Mouse (Mus musculus) regulatory T cell (primary cell): Measurements from ENCODE around the gene Snw1.
"Not testable (repeated sequence)": the region's sequence is repeated elsewhere in the genome, so short reads cannot be mapped to it uniquely, and the experiment has no call there.

Experiments used
- in situ Hi-C: fragments of 300-600 bp; cut with MboI, MseI; formaldehyde crosslinking; loops from one replicate; pipeline ENCODE4 v1.15.1; 2025; ENCODE audit warnings: high pct_unique_total_duplicates

Gene Snw1

DNA sequence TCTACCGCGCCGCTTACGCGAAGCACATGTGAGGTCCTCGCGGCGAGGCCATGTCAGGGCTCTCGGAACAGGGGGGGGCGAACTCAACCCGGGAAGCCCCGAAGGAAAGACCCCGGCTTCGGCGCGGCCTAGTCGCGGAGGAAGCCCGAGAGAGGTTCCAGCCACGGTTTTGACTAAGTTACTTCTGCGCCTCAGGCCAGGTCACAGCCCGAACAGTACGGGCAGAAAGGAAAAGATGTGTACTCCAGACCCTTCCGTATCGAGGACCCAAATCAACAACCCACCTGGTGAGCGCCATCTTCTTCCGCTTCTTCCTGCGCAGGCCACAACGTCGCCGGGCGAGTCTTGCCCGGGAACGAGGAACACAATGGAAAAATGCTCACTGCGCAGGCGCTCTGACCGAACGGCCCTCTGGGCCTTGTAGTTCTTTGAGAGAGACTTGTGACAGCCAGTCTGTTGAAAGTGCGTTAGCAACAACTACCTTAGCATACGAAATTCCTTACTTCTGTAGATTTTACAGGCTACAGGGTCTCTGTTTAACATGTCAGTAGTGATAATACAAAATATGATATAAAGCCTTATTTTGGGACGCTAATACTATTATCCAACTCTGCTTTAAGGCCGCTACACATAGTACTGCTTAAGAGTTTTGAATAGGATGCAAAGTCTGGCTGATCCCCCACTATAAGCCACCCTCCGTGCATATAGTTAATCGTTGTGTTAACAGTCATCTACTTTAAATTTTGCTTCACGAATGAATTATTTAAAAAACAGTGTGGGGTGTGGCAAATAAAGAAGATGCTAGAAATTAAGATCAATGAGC is at the start of gene Snw1:
Gene Snw1, minus strand, starts transcription at position 311 of the 823 bp plus-strand sequence.
- in situ Hi-C loops, result no loop called here

- in situ Hi-C loops, result not testable (repeated sequence)
Observed at GRCm38 (mm10) chr12:87519616-87520015, 47.5 kb upstream of the Snw1 start.

GRCm38 (mm10) chr12:87514016-87514415 is 41.9 kb upstream of the Snw1 start, which contains the start of gene Gm8300:
Gene Gm8300 (plus strand): TSS chr12:87514316.
- in situ Hi-C loops, result not testable (repeated sequence)

GRCm38 (mm10) chr12:87494421-87494820 is 22.3 kb upstream of the Snw1 start, which contains the start of gene Gm5788:
Gene Gm5788 (plus strand): TSS chr12:87494721.
- in situ Hi-C loops, result loop anchor here (5.0 kb wide), 1 partner anchor 298 kb away; no protein-coding TSS in a partner anchor

DNA sequence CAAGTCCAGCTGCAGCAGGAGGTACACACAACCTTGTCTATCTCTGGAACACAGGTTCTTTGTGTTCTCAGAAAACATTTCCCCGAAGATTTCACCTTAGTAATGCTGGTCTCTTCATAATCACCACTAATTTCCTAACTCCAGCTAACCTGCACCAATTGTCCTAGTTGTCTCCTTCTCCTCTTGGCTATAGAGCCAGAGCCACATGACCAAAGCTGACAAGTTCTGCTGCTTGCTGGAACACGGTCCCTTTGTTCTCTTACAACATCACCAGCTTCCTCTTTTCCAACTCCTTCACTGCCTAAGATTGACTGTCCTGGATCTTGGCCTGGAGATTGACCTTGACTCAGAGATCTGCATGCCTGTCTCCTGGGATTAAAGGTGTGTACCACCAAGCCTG is 16.6 kb upstream of the Snw1 start:
- in situ Hi-C loops, result not testable (repeated sequence)

DNA sequence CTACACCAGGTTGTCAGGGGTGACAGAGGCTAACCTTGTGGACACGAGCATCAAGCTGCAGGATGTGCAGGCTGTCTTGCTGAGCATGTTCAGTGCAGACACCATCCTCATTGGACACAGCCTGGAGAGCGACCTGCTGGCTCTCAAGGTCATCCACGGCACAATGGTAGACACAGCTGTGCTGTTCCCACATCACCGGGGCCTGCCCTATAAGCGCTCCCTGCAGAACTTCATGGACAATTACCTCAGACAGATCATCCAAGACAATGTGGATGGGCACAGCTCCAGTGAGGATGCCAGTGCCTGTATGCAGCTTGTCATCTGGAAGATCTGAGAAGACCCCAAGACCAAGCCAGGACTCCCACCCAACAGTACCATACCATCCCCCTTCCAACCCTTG is 10.4 kb upstream of the Snw1 start:
- in situ Hi-C loops, result not testable (repeated sequence)

DNA sequence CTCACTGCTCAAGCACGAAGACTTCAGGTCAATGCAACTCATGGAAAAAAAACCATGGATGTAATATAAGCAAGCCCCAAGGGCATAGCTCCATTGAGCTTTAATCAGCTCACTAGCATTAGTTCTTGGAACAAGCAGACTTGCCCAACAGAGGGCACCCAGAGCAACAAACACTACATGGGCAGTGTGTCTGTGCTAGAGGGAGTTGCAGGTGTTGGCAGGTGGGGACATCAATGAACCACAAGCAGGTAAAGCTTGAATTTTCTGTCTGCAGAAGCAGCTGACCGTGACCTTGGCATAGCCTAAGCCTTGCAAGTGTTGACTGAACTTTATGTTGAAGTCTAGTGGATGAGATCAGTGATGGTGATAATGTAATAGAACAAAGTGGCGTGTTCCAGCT is 2.7 kb upstream of the Snw1 start:
- in situ Hi-C loops, result no loop called here

DNA sequence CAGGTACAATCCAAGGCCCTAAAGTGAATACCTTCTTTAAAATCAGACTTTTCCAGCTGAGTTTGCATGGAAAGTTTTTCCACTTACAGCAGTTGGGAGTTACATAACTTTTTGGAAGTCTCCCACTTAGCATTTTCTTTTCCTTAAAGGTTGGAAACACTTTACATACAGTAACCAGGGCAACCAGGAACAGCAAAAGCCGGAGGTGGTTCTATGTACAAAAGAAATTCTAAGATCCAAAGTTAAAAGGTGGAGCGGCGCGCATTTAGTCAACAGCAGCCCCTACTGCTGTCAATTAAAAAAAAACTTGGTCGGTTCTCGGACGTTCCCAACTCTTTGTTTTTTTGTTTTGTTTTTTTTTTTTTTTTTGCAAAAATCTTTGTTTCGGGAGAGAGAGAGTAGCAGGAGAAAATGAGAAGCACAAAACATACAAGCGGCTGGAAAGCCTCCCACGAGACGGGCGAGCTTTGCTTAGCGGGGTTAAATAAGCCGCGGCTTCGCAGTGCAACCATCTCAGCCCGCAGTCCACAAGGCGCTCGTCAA is 582 bp downstream of the Snw1 start:
- in situ Hi-C loops, result no loop called here

DNA sequence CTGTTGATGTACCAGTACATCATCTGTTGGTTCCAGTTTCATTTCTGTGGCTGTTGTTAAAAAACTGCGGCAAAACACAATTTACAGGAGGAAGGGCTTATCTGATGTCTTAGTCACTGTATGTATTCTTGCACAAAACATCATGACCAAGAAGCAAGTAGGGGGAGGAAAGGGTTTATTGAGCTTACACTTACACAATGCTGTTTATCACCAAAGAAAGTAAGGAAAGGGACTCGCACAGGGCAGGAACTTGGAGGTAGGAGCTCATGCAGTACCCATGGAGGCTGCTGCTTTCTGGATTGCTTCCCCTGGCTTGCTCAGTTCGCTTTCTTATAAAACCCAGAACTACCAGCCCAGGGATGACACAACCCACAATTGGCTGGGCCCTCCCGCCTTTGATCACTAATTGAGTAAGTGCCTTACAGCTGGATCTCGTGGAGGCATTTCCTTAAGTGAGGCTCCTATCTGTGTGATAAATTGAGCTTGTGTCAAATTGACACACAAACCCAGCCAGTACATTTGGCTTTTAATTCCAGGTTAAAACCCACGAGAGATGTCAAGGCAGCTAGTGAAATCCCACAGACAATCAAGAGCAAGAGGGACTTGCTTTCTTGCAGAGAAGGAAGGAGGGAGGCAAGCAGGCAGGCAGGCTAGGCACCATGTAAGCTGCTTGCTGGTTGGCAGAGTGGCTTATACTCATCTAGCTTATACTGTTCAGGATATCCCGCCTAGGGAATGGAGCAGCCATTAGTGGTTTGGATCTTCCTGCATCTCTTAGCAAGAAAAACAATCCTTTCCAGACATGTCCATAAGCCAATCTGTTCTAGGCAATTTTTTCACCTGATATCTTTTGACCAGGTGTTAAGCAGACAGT is 1.6 kb downstream of the Snw1 start:
- in situ Hi-C loops, result no loop called here

DNA sequence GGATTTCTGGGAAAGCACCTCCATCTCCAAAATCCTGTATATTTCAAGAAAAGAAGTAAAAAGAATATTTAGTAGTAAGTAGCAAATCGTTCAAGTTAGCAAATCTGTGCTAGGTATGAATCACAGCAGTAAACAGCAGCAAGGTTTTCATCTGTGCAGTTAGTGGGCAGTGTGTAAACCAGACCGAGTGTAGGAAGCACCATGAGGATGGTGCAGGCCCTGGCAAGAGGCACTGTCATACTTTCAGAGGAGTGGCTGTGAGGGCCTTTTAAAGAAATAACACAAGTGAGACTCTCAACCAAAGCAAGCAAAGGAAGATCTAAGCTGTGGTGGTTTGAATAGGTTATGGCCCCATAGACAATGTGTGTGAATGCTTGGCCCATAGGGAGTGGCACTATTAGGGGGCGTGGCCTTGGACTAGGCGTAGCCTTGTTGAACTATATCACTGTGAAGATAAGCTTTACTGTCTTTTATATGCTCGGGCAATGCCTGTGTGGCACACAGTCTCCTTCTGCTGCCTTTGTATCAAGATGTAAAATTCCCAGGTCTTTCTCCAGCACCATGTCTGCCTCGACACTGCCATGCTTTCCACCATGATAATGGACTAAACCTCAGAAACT is 7.3 kb downstream of the Snw1 start:
- in situ Hi-C loops, result no loop called here

DNA sequence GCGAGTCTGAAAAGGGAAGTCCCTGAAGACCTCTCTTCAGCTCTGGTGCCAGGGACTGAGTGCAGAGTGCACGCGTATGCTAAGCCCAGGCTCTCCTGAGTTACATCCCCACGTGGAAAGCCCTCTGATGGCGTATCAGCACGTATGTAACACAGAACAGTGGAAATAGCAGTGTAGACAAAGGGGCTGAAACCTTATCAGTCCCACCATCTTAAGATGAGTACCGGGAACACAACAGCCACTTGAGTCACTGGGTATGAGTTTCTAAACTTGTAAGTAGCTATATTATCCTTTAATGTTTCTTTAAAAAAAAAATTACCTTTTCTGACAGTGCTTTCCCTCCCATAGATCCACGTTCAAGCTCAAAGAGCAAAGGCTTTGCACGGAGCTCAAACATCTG is 22.6 kb downstream of the Snw1 start:
- in situ Hi-C loops, result no loop called here

GRCm38 (mm10) chr12:87444211-87444610 is 27.9 kb downstream of the Snw1 start:
- in situ Hi-C loops, result no loop called here

DNA sequence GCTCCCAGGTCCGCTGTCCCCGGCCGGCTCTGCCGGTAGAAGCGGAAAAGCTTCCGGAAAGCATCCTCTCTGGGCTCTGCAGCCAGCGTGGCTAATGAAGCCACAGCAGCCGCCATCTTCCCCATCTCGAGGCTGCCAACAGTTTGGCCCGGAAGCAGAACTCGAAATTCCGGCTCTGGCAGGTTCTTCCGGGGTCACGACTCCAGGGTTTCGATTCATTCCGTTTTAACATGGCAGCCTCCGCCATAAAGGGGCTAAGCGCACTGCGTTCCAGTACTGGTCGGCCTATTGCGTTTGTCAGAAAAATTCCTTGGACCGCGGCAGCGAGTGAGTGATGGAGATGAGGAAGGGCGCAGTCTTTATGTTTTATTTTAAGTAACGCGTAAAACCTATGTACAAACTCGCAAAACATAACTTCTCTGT is 28.4 kb downstream of the Snw1 start, which contains the start of the genes Slirp and Alkbh1:
Gene Slirp, plus strand, starts transcription at position 197 of the 423 bp plus-strand sequence.
Gene Alkbh1, minus strand, starts transcription at position 318 of the 423 bp plus-strand sequence.
- in situ Hi-C loops, result no loop called here

GRCm38 (mm10) chr12:87443115-87443699 is 28.9 kb downstream of the Snw1 start:
- in situ Hi-C loops, result no loop called here

DNA sequence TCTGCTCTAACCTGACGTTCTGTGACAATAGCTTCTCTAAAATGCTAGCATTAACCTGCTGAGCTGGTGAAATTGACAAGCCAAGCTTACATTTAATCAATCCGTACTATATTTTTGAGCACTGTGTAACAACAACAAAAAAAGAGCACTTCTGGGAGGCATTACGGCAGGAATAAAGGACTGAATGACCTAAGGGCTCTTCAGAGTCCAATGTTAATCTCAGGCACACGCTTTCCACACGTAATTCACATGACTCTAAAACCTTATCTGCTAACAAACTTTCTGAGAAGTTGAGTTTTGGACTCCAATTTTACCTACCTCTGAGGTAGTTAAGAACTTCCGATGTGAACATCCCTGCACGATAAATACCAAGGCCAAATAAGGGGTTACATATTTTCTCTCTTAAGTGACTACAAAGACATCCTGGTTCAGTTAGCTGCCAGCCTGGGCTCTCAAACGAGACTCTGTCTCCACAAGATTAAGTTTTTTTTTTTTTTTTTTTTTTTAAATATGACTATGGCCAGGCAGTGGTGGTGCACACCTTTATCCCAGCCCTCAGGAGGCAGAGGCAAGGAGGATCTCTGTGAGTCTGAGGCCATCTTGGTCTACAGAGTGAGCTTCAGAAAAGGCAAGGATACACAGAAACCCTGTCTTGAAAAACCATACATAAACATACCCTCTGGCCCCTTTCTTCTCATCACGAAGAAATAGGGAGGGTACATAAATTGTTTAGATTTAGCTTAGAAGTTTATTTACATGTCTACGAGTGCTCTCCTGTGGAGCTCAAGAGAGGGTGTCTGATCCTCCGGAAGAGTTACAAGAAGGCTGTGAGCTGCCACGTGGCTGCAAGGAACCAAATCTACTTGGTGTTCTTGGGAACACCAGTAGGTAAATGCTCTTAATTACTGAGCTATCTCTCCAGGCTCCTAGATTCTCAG is 29.6 kb downstream of the Snw1 start:
- in situ Hi-C loops, result no loop called here

DNA sequence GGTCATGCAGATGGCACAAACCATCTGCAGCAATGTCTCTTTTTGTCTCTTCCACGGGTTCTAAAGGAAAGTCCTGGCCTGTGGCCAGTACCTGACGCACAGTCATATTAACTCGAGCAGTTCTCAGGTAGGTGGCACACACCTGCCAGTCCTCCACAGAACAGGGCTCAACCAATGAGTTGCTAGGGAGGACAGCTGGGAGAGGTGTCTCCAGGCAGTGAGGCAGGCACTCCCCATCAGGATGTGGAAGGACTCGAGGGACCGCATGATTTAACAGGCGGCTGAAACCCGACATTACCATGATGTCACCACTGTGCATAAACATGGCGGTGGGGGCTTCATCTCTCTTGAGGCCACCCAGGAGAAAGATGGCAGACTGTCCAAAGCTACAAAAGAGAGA is 43.2 kb downstream of the Snw1 start:
- in situ Hi-C loops, result no loop called here

DNA sequence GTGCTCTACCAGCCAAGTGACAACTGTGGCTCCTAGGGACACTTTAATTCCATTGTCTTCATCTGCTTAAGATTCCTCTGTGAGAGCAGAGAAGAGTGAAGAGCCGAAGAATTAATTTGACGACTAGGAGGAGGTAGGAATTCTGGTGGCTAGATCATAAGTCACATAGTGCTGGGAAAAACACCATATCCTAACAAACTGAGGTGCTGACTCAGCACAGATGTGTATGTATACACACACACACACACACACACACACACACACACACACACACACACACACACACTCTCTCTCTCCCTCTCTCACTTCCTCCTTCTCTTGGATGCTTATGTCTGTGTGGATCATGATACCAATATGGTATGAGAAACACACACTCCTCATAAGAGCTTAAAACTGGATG is 43.8 kb downstream of the Snw1 start:
- in situ Hi-C loops, result no loop called here

DNA sequence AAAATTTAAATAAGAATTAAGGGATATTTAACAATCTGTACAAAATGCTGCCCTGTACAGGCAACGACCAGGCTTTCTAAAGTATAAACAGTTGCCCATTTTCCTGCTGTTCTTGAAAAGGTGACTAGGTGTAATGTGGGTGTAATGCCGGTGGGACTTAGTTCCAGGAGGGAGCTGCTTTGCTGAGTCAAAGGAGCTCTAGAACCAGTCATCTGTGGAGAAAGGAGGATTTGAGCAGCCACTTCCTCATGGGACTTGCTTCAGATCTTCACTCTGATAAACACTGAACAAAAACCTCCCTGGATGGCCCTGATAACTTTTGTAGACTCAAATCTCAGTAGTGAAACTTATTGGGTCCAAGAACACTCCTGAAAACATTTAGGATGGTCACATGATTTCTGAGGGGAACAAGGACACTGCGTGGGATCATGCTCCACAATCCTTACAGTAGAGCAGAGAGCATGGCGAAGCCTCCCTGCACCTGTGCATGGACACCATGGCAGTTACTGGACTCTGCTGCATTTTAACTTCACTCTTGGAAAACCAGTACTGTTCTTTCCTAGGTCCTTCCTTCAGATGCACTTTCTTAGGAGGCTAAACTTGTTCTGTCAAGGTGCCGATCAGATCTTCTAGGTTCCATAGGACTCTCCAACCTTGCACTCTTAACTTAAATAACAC is 45.6 kb downstream of the Snw1 start:
- in situ Hi-C loops, result no loop called here

DNA sequence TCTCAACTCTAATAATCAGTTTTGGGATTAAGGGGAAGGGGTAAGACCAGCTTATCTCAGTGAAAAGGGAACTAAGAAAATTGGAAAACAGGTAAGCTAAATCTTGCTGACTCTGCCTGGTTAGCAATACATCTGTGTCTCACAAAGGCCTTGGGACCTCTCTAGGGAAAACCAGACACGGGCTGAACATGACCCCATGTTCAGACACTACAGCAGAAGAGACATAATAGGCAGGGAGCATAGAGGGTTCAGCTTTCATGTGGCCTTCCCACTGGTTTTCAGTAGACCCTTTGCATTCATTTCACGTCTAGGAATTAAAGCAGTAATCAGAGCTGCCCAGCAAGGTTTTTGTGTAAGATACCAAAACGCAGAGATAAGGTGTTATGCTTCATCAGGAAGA is 47.6 kb downstream of the Snw1 start:
- in situ Hi-C loops, result no loop called here
